Mouse (Mus musculus): ENCODE results near the gene Cntnap2.
"Not testable (repeated sequence)": the region's sequence is repeated elsewhere in the genome, so short reads cannot be mapped to it uniquely, and the experiment has no call there.

The Cntnap2 gene

DNA sequence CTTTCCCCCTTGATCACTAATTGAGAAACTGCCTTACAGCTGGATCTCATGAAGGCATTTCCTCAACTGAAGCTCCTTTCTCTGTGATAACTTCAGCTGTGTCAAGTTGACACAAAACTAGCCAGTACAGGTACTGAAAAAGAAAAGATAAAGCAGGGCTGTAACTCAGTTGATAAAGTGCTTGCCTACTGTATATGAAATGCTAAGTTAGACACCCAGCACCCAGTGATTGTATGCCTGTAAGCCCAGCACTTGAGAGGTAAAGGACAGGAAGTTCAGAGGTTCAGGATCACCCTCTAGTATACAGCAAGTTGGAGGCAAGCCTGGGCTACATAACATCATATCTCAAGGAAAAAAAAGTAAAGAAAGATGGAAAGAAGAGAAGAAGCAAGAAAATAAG, 2182.2 kb downstream of the Cntnap2 start:
- no peak for DNase-seq (ENCODE audit: low read depth, low spot score)

DNA sequence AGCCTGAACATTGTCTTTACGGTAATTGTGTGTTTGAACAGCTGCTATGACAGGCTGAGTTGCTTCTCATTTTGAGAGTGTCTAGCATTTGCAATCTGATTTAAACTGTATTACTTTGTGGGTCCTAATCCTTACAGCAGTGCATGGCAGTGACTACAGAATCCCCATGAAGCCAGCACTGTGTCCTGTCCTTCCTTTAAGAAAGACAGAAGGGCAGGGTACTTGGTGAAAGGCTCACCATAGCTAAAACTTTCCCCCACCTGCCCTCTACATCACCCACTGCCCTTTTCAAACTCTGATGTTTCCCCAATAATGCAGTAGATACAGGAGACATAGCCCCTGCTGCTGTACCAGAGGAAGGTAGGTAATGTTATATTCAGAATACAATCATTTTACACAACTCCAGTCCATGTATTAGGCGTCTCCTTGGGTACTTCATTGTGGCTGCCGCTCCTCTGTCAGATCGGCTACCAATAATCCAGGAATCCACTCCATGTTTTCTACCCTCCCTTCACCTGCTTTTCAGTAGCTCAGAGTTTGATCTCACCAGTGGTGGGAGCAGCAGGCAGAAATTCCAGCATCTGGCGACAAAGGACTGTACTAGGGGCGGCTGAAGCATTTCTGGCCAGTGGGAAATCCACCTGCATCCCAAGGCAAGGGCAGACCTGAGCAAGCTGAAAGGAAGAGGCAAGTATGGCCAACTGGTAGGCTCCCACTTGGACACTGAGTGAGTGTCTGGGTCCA, 2184.9 kb downstream of the Cntnap2 start:
- DNase-seq (ENCODE audit: low read depth, low spot score) = peak; percentile 72

DNA sequence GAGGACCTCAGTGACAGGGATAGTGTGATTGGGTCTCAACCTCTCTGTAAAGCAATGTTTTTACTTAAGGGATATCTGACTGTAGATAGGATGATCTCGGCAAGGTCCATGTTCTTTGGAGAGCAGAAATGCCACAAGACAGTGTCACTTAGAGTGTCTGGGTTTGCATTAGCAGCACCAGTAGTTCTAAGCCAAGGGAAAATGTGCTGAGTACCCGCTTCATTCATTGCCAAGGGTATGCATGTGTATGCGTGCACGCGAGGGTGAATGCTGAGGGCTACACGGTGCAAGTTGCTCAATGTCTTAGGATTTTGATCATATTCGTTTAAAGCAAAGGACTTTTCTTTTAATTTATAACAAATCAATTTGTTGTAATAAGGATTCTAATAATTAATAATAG, 2185.5 kb downstream of the Cntnap2 start:
- DNase-seq (ENCODE audit: low read depth, low spot score) = no peak

DNA sequence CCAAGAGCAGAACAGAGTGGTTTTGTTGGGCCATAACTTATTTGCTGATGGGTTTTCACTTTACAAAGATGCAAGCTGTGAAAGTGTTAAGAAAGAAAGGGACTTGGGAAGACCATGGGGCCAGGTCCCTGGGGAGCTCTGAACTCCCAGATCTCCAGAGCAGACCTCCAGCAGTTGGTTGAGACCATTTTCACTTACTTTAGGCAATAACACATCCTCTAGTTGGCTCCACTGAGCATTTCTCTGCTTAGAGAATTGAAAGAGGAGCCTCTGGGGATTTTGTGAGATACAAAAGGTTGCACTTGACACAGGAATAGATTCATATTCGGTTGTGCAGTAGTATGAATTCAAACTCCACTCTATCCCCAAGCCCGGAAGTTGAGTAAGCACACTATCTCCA, 2196.1 kb downstream of the Cntnap2 start:
- DNase-seq (ENCODE audit: low read depth, low spot score) = no peak

DNA sequence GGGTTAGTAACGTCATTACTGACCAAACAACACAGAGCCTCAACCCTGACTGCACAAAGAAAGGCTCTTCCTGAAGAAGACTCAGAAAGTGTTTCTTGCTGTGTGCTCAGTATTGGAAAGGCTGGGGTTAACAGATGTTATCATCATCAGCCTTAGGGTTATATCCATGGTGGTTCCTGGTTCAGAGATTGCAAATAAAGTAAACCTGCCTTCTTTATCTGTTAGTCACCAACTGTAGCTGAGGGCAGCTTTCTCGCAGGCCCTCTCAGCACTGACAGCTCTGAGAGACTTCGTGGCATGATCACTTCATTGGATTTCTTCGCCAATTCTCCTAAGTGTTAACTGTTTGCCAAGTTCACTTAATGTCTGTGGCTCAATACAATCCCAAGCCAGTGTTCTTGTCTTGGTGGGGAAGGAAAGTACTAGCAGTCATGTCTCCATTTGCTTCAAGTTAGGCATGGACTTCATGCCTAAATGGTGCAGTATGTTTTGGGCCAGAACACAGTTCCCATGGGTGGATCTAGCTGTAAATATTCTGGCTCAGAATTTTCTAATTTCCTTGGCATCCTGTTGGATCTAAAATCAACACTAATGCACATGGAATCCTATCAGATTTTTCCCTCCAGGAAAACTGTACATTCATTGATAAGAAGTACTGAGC, 2197.2 kb downstream of the Cntnap2 start:
- no peak for DNase-seq (ENCODE audit: low read depth, low spot score)

DNA sequence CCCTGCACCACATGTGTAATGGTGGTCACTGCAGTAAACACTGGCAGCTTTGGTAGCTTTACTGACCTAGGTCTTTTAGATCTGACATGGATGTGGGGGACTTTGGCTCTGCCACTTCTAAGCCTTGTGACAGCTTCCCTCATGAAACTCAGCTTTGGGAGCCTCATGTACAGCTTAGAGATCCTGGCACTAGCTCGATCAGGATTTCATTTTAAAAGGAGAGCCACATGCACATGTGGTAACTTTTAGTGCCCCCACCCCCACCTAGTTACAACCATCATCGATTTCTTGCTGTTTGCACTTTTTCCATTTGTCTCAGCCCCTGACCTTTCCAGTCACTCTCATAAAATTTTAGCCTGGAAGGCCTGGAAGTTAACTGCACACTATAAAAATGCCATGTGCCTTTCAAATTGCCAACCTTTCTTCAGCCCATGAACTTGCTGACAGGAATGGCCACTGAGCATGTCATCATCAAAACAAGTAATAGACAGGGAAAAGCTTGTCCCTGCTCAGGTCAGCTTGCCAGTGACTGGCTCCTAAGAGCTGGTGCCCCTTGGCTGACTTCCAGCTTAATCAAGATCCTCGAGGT, 2197.9 kb downstream of the Cntnap2 start:
- DNase-seq (ENCODE audit: low read depth, low spot score) = no peak

DNA sequence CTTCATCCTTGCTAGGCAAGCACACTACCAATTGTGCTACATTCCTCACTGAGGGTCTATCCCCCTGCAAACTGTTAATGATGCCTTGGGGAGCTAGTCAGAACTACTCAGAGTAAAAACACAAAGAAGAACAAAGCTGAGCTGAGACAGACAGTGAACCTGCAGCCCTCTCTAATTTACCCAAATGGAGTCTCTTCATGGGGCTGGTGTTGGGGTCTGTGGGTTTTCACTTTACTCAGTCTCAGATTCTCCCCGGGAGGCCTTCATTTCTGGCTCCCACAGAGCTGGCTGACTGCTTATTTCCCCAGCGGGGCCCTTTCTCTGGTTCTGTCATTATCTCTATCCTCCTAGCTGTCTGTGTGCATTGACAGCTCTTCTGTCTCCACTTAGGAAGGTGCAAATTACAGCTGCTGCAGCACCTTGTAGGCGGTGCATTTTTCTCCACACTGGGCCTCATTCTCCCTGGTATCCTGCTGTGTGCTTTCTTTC, 2200.5 kb downstream of the Cntnap2 start:
- DNase-seq (ENCODE audit: low read depth, low spot score) = no peak

DNA sequence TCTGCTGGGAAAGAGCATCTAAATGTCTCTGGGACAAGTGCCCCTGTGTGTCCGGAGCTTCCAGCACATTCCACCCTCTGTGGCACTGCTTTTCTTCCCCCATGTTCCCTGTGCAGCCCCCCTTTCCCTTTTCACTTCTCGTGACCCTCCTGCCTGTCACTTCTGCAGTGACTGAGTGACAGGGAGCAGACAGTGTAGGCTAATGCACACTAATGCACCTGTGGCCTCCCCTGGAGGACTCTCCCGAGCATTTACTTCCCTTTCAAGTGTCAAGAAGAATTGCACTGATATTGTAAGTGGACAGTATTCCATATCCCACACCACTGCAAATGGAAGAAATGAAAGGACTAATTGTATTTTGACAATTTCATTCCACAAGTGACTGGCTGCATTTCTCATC, 2208.1 kb downstream of the Cntnap2 start:
- no peak for DNase-seq (ENCODE audit: low read depth, low spot score)

DNA sequence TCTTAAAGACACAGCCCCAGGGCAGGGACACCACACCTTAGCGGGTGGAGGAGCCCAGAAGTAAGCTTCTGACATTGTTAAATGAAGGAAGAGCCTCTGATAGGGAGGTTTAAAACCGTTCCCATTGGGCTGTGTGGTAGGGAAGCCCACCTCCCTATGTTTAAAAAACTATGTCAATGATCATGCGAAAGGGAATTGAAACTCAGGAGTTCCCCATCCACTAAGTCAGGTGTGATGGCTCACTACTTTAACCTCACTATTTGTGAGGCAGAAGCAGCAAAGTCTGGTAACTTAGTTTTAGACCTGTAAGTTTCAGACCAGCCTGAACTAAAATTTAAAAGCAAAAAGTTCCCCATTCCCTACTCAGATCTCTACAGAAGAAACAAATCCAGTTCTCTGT, 2210.3 kb downstream of the Cntnap2 start:
- no peak for DNase-seq (ENCODE audit: low read depth, low spot score)

DNA sequence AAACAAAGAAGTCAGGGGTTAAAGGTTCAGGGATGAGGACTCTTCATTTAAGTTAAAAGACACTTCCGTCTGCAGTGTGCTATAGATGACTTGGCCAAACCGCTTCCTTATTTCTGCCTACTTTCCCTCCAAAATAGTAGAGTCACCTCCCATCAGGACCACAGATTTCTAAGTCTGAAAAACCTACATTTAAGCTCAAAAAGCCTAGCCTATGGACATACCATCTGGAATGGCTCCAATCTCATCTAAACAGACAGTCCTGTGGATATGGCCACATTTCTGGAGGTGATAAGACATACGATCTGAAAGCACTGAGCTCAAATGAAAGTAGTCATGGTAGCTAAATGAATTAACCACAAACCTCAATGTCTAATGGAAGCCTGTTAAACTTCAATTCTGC, 2212.4 kb downstream of the Cntnap2 start:
- no peak for DNase-seq (ENCODE audit: low read depth, low spot score)

DNA sequence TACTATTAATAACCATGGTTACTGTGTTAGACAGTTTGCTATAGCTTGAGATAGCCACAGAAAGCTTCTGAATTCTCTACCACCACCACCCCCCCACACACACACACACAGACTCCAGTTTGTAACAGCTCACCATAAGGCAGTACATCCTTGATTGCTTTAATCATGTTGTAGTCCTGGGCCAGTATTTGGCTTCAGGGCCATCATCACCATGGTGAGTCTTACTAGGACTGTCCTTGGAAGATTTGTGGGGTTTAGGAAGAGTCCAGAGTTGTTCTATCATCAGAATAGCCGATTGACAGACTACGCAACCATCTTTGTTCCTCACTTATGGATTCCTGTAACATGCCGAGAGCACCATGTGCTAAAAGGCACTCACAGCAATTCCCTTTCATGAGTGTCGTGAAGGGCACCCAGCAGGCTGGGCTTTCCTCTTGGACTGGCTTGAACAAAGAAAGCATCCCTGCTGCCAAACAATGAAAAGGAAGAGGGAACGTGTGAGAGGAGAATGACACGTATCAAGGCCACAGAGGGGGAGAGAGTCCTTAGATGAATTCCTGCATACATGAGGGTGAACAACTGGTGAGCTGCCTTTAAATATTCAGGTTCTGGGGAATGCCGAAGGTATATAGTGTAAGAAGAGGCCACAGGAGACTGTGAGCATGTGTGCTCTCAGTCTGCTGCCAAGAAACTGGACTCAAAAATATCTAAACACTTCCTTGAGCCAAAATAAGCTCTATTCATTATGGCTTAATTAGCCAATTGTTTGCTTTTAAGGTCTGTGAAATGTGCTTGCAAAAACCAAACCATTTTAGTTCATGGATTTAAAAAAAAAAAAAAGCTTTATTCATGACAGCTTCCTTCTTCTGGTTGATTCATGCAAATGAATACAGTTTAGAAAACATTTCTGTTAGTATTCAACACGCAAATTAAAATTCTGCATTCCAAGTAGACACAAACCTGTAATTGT, 2213.7 kb downstream of the Cntnap2 start:
- no peak for DNase-seq (ENCODE audit: low read depth, low spot score)

DNA sequence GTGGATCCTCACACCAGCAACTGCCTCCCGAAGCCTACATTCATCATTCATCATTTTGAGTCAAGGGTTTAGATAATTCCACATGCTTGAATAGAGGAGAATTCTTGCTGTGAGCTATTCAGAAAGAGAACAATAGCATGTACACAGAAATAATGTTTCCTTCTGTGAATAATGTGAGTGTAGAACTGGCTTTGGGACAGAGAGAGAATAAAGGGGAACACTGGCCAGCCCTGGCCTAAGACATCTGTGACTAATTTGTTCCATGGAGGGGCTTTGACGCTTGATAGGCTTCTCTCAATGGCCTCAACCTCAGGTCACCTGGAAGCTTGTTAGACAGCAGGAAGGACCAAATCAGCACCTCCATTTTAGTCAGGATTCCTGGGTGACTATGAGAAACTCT, 2215.9 kb downstream of the Cntnap2 start:
- DNase-seq (ENCODE audit: low read depth, low spot score) = no peak

DNA sequence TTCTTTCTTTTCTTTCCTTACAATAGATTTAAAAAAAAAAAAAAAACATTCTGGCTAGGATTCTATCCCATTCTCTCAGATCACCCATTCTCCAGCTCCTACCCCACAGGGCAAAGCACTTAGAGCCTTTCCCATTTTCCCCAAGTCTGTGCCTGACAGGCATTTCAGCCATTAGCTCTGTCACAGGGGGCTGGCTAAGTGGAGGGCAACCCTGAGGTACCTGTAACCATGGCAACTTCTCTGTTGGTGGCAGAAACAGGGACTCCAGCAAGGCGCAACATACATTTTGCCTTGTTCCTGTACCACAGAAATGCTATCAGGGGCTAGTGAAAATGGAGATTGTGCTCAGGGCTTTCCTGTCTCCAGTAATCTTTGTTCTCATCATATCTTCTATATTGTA, 2220.0 kb downstream of the Cntnap2 start:
- no peak for DNase-seq (ENCODE audit: low read depth, low spot score)

DNA sequence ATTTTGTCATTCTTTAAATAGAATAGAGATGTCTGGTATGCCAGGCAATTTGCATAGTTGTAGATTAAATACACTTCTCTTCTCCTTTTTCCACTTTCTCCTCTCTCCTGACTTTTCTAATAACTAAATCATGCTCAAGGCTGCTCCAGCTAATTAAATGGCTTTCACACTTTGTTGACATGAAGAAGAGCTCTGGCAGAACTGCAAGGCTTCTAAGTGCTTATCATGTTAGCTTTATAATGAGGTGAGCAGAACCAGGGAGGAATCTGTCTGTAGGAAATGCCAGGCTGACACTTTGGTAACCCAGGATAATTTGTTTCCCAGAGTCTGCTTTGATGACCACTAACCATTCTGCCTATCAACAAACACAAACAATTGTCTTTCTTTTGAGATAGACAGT, 2222.4 kb downstream of the Cntnap2 start:
- DNase-seq (ENCODE audit: low read depth, low spot score) = no peak

DNA sequence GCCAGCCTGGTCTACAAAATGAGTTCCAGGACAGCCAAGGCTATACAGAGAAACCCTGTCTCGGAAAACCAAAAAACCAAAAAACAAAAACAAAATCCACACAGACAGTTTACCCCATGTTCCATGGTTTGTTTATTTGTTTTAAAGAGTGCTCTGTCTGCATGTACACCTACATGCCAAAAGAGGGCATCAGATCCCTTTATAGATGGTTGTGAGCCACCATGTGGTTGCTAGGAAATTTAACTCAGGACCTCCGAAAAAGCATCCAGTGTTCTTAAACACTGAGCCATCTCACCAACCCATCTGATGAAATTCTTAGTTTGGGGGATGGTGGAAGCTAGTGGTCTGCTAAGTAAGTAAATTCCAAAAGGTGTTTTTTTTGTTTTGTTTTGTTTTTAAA, 2225.6 kb downstream of the Cntnap2 start:
- no peak for DNase-seq (ENCODE audit: low read depth, low spot score)

DNA sequence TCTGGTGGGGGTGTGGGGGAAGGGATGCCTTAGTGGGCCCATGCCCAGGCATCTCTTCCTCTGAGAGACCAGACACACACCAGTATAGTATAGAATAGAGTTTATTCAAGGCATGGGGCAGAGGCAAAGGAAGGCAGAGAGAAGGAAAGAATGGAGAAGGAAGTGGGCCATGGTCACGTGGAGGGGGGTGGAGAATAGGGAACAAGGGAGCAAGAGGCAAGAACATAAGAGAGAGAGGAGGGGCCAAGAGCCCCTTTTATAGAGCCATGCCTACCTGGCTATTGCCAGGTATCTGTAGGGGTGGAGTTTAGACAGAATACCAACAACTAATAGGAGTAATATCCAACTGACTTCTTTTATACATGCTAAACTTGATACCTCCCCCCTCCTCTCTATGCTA, 2226.6 kb downstream of the Cntnap2 start:
- DNase-seq (ENCODE audit: low read depth, low spot score) = no peak

DNA sequence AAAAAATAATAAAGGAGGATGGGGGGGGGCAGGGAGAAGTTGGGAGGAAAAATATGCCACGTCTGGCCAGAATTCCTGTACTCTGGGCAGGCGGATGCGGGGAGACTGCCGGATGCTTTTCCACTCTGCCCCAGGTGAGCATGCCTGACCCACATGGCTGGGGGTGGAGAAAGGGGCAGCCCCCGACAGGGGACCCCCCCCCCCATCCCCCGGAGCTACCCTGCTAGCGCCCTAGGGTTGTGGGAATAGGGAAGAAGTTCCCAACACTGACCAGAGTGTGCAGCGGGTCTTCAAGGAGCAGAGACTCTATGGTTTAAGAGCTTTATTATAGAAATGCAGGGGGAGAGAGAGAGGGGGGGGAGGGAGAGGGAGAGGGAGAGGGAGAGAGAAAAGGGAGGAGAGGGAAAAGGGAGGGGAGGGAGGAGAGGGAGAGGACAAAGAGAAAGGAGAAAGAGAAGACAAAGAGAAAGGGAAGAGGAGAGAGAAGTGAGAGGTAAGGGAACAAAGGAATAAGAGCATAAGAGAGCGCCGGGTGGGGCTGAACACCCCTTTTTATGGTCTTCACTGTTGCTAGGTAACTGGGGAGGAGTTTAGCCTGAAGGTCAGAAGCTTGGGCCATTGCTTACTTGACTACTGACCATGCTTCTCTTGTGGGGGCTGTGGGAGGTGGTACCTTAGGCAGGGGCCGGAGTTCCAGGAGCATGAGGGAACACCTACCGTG, 2227.2 kb downstream of the Cntnap2 start:
- not testable (repeated sequence) for DNase-seq (ENCODE audit: low read depth, low spot score)

DNA sequence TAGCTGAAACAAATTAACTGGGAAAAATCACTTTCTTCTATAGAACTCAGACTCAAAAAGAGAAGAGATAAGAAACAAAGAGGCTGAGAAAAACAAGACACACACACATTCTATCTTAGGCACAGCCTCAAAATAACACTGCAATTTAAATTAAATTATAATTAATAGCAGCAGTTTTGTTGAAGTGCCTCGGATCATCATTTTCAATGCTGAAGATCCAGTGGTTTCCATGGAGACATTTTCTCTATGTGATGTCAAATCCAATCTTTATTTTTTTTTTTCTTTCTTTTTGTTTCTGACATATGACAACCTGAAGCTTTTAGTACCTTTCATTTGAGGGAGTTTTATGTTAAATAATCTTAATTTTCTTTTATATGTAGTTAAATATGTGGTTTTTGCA, 2228.6 kb downstream of the Cntnap2 start:
- DNase-seq (ENCODE audit: low read depth, low spot score) = no peak

DNA sequence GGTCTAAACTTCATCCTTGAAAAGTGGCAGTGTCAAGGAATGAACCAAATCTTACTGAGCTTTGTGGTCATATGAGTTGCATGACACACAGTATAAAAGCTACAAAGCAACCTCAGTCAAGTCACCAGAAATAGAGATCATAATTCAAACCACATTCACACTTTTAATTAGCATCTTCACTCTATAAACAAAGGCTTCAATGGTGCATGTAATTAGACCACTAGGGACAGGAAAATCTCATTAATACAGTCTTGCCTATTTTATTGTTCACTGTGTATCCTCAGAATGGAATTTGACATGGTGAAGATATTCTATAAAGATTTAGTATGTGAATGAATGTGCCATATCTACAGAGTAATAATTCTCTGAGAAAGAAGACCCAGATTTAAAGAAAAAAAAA, 2232.8 kb downstream of the Cntnap2 start:
- no peak for DNase-seq (ENCODE audit: low read depth, low spot score)

DNA sequence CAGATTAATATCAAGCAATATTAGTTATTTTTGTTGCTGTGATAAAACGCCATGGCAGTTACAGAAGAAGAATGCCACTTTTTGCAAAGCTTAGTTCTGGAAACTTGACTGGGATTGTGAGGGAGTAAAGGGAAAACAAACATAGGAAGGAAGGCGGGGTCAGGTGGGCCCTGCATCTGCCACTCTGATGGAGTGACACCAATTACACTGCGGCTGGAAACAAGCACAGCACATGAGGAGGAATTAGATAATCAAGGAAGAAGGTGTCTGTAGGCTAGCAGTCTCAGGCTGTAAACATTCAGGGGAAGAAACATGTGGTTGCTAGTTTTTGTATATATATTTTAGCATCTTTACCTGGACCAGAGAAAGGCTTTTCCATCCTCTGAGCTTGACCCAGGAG, 2233.3 kb downstream of the Cntnap2 start:
- no peak for DNase-seq (ENCODE audit: low read depth, low spot score)

DNA sequence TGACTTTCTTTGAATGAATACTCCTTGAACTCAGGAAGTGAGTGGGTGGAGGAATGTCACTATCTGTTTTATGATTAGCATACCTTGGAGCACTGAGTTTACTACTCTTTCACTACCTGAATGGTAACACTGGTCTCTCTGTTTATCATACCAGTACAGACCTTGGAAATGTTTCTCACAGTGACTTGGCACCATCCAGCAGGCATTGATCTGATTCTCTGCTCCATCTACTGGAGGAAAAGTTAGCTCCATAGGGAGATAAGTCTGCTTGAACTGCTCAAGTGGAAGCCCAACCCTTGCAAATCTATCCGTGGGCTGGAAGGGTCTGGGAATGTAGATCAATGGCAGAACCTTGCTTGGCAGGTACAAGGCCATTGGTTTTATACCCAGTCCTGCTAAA, 2235.3 kb downstream of the Cntnap2 start:
- no peak for DNase-seq (ENCODE audit: low read depth, low spot score)
